Mouse (Mus musculus) urinary bladder, postnatal 25 days (tissue): ENCODE data around the gene Itga7.

Source experiments
- DNase-seq: peaks from one replicate; pipeline ENCODE4 v3.0.0; 2022; ENCODE audit warnings: low spot score

Itga7 gene

GRCm38 (mm10) chr10:128911430-128911829 is 22.2 kb upstream of the Itga7 start:
- DNase-seq, result no peak

GRCm38 (mm10) chr10:128912268-128912667 is 21.4 kb upstream of the Itga7 start:
- no peak for DNase-seq

- no peak for DNase-seq
Measured at GRCm38 (mm10) chr10:128912791-128913190, 20.8 kb upstream of the Itga7 start.

GRCm38 (mm10) chr10:128913219-128913618 is 20.4 kb upstream of the Itga7 start:
- peak; percentile 88 for DNase-seq

GRCm38 (mm10) chr10:128913696-128914095 is 19.9 kb upstream of the Itga7 start:
- DNase-seq, result no peak

- no peak for DNase-seq
Measured at GRCm38 (mm10) chr10:128915550-128915949, 18.1 kb upstream of the Itga7 start.

GRCm38 (mm10) chr10:128916665-128917064 is 17.0 kb upstream of the Itga7 start:
- no peak for DNase-seq

- DNase-seq, result no peak
Measured at GRCm38 (mm10) chr10:128917400-128917799, 16.2 kb upstream of the Itga7 start.

GRCm38 (mm10) chr10:128918246-128918645 is 15.4 kb upstream of the Itga7 start:
- DNase-seq, result no peak

- DNase-seq, result no peak
Measured at GRCm38 (mm10) chr10:128919203-128919631, 14.4 kb upstream of the Itga7 start.

GRCm38 (mm10) chr10:128919966-128920365 is 13.7 kb upstream of the Itga7 start:
- no peak for DNase-seq

GRCm38 (mm10) chr10:128920736-128921161 is 12.9 kb upstream of the Itga7 start:
- DNase-seq, result no peak

GRCm38 (mm10) chr10:128921251-128921650 is 12.4 kb upstream of the Itga7 start:
- DNase-seq, result no peak

GRCm38 (mm10) chr10:128921883-128922821 is 11.5 kb upstream of the Itga7 start:
- no peak for DNase-seq

GRCm38 (mm10) chr10:128922822-128923012 is 10.9 kb upstream of the Itga7 start, which contains the start of gene Rdh5:
TSS of gene Rdh5 (minus strand) at chr10:128922888.
- no peak for DNase-seq

- DNase-seq, result peak; percentile 91
Measured at GRCm38 (mm10) chr10:128923013-128923691, 10.5 kb upstream of the Itga7 start.

GRCm38 (mm10) chr10:128923935-128924334 is 9.7 kb upstream of the Itga7 start, which contains the start of gene Bloc1s1:
TSS of gene Bloc1s1 (minus strand) at chr10:128924035.
- DNase-seq, result no peak

- DNase-seq, result no peak
Measured at GRCm38 (mm10) chr10:128928356-128928755, 5.3 kb upstream of the Itga7 start.

- DNase-seq, result no peak
Measured at GRCm38 (mm10) chr10:128929638-128930378, 3.8 kb upstream of the Itga7 start.

GRCm38 (mm10) chr10:128931441-128931840 is 2.2 kb upstream of the Itga7 start:
- DNase-seq, result no peak

- DNase-seq, result no peak
Measured at GRCm38 (mm10) chr10:128933976-128934721, 531 bp downstream of the Itga7 start.
